Mouse (Mus musculus): ENCODE data around the gene Coro2a.
"Not testable (repeated sequence)": the region's sequence is repeated elsewhere in the genome, so short reads cannot be mapped to it uniquely, and the experiment has no call there.

GRCm38 (mm10) chr4:46575509-46576284 lies 26.3 kb downstream of the Coro2a start:
- TF ChIP-seq MAFK (IDR thresholded peaks at IDR 0.05; ENCODE audit: insufficient read depth, low read depth, low read length); CHD2 (IDR thresholded peaks at IDR 0.05; ENCODE audit: low read depth, low read length): not testable (repeated sequence)

All from ES-E14 (cell line).